Mouse (Mus musculus) activated CD4-positive, CD25-positive, alpha-beta regulatory T cell, adult 4 months (primary cell): Measurements from ENCODE around the gene Plin3. TPM values are rescaled to one million over a fixed set of nuclear protein-coding genes. Genes with fewer than 3 reads are reported as not detected.
"Not testable (repeated sequence)": the region's sequence is repeated elsewhere in the genome, so short reads cannot be mapped to it uniquely, and the experiment has no call there.

Source experiments
- ATAC-seq: one replicate; pipeline ENCODE4 v1.8.0; 2017
- polyA plus RNA-seq, 2 experiments: library from polyadenylated mRNA; unstranded; fragments of 100-300 nt; shearing (Covaris generic); gene quantifications; one replicate each; pipeline ENCODE4 v1.2.1; 2017

The Plin3 gene
- polyA plus RNA-seq, 2 experiments from 2014 or later, result 22.5 to 40.9 TPM

DNA sequence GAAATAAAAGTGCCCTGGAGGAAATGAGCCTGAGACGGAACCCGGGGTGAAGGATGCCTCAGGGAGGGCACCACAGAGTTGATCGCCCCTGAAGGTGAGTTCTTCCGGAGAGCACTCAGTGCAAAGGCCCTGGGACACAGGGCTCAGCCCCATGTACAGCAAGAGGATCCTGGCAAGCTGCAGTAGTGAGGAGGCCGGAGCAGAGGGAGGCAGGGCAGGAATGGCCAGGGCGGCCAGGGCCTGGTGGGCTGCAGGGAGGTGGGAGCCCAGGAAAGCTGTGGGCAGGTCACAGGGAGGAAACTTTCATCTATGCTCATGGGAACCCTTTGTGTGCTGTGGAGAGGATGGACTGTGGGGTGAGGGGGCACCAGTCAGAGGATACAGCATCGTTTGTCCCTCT, 19.2 kb downstream of the Plin3 start:
- ATAC-seq, result no peak

DNA sequence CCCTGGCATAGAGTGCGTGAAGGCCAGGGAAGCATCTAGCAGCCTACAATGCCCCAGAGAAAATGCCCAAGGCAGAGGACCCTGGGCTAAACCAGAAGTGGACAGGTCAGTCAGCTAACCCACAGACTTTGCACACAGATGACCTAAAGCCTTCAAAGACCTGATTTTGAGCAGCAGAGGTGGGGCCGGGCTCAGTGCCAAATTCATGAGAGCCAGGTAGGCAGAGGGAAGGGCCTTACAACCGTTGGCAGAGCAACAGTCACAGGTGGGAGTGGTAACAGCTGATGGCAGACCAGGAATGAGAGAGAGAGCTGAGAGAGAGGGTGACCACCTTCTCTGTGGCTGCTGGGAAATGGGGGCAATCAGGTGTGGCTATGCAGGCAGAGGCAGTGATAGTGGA, 20.0 kb downstream of the Plin3 start:
- no peak for ATAC-seq

- no peak for ATAC-seq
Observed at GRCm38 (mm10) chr17:56271609-56272253, 20.9 kb downstream of the Plin3 start.

DNA sequence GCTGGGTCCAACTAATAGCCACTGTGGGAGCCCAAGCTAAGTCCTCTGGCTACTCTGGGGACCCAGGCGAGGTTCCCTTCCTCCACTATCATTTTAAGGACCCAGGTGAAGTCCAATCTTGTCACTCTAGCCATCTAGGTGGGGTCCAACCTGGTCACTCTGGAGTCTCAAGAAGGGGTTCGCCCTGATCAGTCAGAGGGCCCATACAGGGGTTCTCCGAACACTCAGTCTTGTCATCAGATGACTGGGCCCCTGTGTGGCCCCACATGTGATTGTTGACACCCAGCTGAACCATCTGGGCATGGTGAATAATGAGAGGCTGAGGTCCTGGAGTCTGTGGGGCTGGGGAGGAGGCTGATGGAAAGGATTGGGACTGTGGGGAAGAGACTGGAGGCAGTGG, 22.9 kb downstream of the Plin3 start:
- ATAC-seq, result no peak

- peak; percentile 97 for ATAC-seq
Observed at GRCm38 (mm10) chr17:56269153-56269630, 23.5 kb downstream of the Plin3 start.

GRCm38 (mm10) chr17:56266271-56266670, 26.4 kb downstream of the Plin3 start:
- no peak for ATAC-seq

DNA sequence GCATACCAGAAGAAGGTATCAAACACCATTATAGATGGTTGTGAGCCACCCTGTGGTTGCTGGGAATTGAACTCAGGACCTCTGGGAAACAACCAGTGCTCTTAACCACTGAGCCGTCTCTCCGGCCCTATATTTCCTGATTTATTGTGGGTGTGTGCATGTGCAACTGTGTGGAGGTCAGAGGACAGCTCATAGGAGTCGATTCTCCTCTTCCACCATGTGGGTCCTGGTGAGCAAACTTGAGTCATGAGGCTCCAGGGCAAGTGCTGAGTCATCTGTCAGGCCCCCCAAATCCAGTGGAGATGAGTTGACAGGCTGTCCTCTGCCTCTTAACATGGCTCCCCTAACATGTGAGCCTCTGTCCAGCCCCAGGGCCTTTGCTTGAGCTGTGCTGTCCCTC, 26.8 kb downstream of the Plin3 start:
- no peak for ATAC-seq

DNA sequence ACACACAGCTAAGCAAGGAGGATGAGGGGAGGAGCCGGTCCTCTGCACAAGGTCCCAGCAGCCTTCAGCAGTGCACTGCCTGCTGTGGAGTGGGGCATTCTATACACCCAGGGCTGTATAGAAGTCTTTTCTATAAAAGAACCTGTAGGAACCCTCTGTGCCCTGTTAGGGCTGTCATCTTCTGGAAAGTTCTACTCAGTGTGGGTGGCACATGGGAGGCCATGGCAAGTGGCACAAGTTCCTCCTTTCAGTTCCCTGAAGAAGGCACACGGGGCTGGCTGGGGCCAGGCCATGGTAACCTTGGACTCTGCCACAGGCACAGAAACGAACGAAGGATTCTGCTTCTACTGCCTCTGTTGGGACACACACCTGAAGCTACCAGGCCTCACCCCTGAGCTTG, 27.7 kb downstream of the Plin3 start:
- no peak for ATAC-seq

DNA sequence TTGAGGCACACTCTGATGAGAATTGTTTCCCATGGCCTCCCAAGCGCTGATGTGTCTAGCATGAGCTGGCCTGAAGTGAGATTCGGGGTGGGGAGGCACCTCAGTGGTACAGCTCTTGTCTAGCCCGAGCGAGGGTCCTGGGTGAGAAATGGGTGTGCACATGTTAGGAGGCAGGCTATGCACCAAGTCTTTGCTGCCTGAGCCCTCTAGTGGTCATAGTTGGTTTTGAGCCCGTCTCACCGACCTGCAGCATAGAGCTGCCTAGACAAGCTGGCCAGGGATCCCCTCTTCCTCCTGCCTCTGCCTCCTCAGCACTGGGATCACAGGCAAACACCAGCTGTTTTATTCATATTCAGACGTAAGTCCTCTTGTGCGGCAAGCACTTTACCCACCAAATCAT, 28.7 kb downstream of the Plin3 start:
- no peak for ATAC-seq

DNA sequence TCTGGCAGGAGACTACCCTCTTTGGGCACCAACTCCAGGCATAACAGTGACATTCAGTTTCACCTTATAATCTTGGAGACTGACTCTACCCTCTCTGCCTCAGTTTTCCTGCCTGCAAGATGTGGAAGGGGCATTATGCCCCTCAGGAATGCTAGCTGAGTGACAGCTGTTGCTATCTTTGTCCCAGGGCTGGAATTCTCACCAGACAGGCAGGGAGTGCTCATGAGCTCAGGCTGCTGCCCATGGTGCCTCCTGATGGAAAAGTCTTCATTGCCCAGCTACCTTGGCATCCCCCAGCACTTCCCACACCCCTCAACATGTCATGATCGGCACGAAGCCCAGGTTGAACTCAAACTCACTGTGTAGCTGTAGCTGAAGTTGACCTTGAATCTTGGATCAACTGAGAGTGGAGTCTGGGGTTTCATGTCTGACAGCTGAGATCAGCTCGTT, 30.0 kb downstream of the Plin3 start:
- no peak for ATAC-seq

DNA sequence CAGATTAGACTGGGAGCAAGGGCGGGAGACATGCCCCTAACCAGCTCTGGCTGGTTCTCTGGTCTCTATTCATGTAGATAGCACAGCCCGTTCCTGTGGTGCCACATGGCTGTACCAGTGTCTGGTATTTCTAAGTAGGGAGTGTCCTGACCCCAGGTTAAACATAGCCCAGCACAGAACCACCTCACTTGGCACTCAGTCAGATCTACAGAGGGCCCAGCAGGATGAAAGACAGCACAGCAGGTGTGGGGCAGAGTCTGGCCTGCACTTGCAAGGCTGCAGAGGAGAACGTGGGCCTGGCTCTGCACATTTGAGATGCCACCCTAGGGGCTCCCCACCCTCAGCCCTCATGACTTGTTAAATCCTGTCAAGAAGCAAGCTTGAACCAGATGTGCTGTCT, 31.5 kb downstream of the Plin3 start:
- ATAC-seq, result no peak

GRCm38 (mm10) chr17:56259301-56260037, 33.2 kb downstream of the Plin3 start:
- ATAC-seq, result no peak

- ATAC-seq, result not testable (repeated sequence)
Observed at GRCm38 (mm10) chr17:56258812-56259211, 33.9 kb downstream of the Plin3 start.

DNA sequence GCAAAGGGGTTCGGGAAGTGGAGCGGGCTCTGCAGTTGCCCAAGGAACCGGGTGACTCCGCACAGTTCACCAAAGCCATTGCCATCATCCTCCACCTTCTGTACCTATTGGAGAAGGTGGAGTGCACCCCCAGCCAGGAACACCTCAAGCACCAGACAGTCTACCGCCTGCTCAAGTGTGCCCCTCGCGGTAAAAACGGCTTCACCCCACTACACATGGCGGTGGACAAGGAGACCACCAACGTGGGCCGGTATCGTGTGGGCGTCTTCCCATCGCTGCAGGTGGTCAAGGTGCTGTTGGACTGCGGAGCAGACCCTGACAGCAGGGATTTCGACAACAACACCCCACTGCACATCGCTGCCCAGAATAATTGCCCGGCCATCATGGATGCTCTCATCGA, 34.4 kb downstream of the Plin3 start:
- ATAC-seq, result not testable (repeated sequence)

DNA sequence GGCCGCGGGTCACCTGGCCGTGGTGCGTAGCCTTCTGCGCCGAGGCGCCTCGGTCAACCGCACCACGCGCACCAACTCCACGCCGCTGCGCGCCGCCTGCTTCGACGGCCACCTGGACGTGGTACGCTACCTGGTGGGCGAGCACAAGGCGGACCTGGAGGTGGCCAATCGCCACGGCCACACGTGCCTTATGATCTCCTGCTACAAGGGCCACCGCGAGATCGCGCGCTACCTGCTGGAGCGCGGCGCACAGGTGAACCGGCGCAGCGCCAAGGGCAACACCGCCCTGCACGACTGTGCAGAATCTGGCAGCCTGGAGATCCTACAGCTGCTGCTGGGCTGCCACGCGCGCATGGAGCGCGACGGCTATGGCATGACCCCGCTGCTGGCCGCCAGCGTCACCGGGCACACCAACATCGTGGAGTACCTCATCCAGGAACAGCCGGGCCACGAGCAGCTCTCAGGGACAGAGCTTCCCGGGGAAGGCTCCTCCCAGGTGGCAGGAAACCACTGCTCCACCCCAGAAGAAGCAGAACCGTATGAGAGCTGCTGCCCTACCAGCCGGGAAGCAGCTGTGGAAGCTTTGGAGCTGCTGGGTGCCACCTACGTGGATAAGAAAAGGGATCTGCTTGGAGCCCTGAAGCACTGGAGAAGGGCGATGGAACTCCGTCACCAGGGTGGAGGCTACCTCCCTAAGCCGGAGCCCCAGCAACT, 35.3 kb downstream of the Plin3 start:
- ATAC-seq, result no peak

- peak; percentile 84 for ATAC-seq
Observed at GRCm38 (mm10) chr17:56256239-56256881, 36.3 kb downstream of the Plin3 start, which contains the start of gene Fem1a. Fem1a (plus strand) TSS chr17:56256810.

DNA sequence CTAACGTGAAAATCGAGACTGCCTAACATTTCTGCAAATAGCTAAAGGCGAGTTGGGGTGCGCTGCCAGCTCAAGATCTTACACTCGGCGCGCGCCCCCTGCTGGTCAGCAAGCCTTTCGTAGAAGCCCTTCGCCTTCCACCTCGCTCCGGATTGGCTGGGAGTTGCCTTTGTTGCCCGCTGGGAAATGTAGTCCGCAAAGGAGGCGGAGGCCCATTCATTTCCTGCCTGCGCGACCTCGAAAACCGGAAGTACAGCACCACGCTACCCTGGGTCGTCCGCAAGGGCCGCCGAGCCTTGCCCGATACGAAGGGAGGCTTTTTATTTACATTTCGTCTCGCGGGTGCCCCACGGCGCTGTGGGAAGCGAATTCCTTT, 36.8 kb downstream of the Plin3 start:
- ATAC-seq, result peak; percentile 87

GRCm38 (mm10) chr17:56255429-56255828, 37.2 kb downstream of the Plin3 start:
- ATAC-seq, result no peak

- ATAC-seq, result no peak
Observed at GRCm38 (mm10) chr17:56254695-56255094, 38.0 kb downstream of the Plin3 start.

- peak; percentile 49 for ATAC-seq
Observed at GRCm38 (mm10) chr17:56251136-56251829, 41.4 kb downstream of the Plin3 start.

DNA sequence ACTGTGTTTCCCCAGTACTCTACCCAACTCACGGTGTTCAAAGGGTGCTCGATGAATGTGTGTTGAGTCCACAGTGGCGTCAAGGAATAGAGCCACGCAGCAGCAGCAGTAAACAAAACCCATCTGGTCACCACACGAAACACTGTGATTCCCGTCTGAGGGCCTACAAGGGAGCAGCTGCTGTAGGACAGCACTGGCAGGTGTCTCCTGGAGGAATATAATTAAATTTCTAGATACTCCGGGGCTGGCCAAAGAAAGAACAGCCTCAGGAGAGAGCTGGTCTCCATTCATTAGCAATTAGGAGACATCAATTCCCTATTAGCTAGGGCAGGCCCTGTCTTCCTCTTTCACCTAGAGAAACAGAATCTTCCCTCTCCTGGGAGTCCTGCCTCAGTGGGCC, 47.1 kb downstream of the Plin3 start:
- ATAC-seq, result no peak
